Mouse (Mus musculus) lung, postnatal 36 days (tissue): ENCODE measurements around the gene Ccn6.
A peak's percentile ranks its signal among the peaks of the same experiment; 100 is the strongest.
"Not testable (repeated sequence)": the region's sequence is repeated elsewhere in the genome, so short reads cannot be mapped to it uniquely, and the experiment has no call there.

Experiments used
- DNase-seq: peaks from one replicate; pipeline ENCODE4 v3.0.0; 2022; ENCODE audit warnings: mixed read lengths

Ccn6 gene

DNA sequence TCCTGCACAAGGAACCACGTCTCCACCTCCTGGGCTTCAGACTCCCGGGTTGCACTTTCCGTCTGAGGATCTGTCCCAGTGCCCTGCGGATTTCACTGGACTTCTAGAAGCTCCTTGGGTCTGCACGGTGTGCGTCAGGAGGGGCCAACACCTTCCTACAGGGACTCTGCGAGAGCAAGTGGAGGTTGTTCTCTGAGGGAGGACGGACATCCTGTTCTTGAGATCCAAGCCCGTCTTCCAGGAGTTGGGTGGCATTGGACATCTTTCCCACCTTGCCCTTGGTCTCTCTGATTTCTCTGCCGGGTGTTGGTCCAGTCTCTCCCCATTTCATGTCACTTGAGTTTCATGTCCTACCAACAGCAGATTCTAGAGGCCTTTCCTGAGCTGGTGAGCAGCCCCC is at the start of gene Ccn6:
Ccn6 (minus strand) TSS at position 101 of the 400 bp plus-strand sequence.
- DNase-seq = no peak

DNA sequence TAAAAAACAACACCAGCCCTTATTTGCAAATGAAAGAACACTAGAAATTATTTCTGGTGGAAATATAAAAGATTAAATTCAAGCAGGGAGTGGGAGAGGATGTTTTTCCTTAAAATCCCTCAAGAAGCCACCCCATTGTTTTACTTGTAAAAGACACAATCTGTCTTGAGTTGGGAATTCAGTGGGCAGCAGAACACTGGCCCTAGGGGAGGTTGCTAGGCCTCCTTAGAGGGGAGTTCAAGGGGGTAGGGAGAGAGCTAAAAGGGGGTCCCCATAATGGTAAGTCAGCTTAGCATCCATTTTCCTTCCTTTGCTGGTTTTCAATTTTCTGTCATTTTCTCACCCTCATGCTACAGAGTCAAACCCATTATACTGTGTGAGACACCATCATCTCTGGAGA is 46.4 kb upstream of the Ccn6 start:
- DNase-seq = no peak

DNA sequence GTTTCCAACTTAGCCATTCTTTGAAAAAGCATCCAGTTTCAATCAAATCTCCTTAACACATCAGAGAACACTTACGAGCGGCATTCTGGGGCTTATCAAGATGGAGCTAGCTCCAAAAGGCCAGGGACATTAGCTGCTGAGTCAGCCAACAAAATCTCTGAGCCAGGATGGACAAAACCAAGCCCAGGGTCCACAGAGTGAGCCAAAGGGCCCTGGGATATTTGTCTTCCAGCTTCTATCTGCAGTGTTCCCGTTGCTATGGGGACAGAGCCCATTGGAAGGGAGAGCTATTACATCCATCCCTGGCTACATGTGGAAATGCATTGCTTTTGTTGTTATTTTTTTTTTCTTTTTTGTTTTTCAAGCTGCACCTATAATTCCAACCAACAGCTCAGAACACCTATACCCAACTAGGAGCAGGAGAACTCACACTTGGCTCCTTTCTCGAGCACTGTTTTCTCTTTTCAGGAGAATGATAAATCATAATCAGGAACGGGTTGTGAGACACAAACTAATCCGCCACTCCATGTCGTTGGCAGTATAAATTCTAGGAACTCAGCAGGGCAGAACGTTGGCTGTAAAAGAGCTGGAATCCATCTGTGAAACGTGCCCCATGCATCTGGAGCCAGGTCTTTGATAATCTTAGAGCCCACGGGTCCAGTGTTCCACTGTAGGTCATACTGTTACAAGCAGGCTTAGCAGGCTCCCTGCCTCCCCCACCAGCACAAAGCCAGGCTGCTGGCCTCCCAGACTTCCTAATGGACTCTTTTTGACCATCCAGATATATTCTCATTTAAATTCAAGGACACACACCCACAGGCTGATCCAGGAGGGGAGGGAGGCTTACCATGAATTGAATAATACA is 45.8 kb upstream of the Ccn6 start:
- peak; percentile 37 for DNase-seq

DNA sequence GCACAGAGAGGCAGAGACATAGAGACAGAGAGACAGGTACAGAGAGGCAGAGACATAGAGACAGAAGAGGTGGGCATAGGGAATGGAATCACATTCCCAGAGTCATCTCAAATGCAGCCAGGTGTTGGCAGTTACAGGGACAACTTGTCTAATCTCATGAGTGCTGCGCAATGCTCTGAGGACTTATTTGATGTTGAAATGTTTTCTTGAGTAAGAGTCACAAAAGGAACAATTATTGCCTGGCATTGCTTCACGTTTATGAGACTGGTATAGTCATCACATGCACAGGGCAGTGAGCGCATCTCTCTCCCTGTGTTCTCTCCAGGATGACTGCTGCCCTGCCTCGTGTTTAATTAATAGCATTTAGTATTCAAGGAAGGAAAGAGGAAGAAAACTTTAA is 45.1 kb upstream of the Ccn6 start:
- DNase-seq = peak; percentile 46

DNA sequence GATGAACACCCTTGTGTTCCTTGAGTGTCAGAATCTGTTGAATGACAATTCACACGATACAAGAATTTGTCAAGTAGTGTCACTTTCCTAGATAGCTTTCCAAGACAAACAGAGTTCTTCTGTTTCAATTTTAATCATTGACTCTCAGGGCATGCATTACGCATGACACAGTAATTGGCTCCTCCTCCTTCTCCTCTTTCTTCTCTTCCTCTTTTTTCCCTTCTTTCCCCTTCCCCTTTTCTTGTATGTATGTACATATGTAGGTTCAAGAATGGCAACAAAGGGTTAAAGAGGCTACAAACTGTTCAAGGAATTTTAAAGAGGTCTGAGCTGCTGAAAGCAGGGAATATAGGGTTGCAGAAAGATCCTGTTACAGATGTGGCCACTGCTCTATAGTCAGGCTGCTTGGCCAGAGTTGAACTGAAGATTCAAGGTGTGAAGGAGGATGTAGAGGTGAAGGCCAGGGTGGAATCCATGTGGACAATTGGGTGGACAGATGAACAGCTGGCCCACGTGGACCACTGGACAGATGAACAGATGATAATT is 43.8 kb upstream of the Ccn6 start:
- no peak for DNase-seq

GRCm38 (mm10) chr10:39202490-39202889 is 38.9 kb upstream of the Ccn6 start:
- DNase-seq = no peak

DNA sequence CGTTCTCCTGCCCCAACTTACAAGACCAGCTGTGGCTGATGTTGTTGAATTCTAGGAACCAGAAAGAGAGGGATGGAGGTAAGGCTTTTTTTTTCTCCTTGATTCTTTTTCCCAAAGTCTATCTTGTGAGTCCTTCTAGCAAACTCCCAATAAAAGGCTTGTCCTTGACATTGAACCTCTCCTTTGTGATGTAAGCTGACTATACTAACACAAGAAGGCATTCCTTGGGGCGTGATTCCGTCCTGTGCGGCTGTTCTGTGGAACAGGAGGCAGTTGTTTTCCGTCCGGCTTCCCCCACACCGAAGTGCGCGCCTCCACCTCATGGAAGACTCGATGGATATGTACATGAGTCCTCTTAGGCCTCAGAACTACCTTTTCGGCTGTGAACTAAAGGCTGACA is 34.6 kb upstream of the Ccn6 start:
- DNase-seq = not testable (repeated sequence)

- DNase-seq = peak; percentile 29
Observed at GRCm38 (mm10) chr10:39192673-39193072, 29.1 kb upstream of the Ccn6 start.

DNA sequence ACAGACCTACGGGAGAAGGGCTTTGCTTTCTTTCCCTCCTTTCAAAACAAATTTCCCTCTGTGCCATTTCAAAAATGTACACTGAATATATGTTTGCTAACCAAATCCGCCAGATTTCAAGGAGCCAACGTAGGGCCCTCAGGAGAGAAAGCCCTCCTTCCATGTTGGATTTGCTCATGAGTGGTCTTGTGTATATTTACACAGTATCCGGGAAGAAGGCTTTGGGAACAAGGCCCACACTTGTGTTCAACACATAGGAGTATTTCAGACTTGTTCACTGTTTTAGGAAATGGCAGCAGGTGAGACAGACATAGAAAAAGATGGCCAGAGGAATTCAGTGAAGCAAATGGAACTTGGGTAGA is 21.9 kb upstream of the Ccn6 start:
- DNase-seq = no peak

- no peak for DNase-seq
Observed at GRCm38 (mm10) chr10:39184864-39185544, 21.4 kb upstream of the Ccn6 start.

DNA sequence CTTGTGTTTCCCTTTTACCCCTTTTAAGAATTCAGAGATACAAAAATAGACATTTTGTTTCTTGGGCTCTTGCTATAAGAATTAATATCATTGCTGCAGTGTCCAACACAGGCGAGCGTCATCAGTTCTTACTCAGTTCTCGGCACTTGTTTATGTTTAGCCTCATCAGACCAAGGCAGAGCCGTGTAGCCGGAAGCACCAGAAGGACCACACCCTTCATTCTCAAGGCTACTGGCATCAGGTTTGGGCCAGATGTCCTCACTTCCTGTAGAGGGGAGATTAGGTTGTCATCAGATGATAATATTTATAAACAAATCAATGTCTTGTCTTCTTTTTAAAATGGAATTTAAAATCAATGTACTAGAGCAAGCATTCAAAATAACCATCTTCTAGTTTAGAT is 13.4 kb upstream of the Ccn6 start:
- peak; percentile 56 for DNase-seq

GRCm38 (mm10) chr10:39173077-39173476 is 9.5 kb upstream of the Ccn6 start:
- peak; percentile 68 for DNase-seq

GRCm38 (mm10) chr10:39172540-39172931 is 8.9 kb upstream of the Ccn6 start:
- DNase-seq = no peak

GRCm38 (mm10) chr10:39171603-39172539 is 8.3 kb upstream of the Ccn6 start:
- peak; percentile 96 for DNase-seq

DNA sequence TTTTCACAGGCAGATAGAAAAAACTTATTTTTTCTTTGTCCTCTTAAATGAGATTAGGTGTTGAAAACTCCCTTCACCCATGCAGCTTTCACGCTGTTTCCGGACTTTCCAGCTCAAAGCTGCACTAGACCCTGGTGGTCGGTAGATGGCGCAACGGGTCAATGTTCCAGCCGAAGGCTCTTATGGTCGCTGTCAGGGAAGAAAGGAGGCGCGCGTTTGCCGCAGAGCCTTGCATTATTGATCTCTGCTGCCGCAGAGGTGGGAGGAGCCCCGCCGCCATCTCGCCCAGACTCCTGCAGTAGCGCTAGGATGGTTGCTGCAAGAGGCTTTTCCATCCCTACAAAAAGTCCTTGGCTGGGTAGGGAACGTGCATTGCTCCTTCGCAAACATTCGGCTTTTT is 7.5 kb upstream of the Ccn6 start:
- peak; percentile 96 for DNase-seq

DNA sequence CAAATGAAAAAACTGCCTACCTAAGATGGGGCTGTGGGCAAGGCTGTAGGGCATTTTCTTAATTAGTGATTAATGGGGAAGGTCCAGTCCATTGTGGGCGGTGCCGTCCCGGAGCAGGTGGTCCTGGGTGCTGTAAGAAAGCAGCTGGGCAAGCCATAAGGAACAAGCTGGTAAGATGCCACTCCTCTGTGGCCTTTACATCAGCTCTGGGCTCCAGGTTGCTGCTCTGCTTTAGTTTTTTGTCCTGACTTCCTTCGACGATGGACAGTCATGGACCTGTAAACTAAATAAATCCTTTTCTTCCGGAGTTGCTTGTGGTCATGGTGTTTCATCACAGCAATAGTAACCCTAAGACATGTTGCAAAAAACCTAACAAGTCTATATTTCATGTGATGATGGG is 7.1 kb upstream of the Ccn6 start:
- DNase-seq = no peak

- peak; percentile 80 for DNase-seq
Observed at GRCm38 (mm10) chr10:39170181-39170580, 6.6 kb upstream of the Ccn6 start.

DNA sequence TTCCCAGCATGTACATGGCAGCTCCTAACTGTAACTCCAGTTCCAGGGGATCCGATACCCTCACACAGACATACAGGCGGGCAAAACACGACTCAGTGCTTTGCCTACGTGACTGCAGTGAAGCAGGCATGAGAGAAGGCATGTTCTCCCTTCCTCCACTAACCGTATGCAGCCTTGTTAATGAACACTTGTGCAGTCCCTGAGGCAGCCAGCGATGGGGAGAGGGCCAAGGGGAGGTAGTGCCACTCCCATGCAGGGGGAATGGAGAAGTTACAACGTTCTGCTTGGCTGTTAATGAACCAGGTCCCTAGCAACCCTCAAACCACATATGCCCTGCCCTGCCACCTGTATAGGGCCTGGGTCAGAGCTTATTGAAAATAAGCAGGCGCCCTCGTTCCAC is 6.0 kb upstream of the Ccn6 start:
- no peak for DNase-seq

DNA sequence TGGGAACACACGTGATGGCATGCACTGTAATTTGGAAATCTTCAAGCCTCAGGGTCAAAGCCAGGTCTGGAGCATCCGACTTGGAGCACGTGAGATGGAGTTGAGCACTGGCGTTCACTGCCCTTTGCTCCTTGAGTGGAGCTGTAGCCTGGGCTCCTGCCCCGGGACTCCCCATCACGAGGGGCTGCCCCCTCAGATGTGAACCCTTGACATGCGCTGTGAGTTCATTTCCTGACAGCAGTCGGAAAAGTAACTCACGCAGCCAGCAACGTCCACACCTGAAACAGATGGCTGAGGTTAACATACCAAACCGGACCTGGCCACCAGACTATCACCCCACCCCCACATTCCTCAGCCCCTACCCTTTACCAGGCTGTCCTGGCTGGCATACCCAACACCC is 4.0 kb upstream of the Ccn6 start:
- DNase-seq = no peak

DNA sequence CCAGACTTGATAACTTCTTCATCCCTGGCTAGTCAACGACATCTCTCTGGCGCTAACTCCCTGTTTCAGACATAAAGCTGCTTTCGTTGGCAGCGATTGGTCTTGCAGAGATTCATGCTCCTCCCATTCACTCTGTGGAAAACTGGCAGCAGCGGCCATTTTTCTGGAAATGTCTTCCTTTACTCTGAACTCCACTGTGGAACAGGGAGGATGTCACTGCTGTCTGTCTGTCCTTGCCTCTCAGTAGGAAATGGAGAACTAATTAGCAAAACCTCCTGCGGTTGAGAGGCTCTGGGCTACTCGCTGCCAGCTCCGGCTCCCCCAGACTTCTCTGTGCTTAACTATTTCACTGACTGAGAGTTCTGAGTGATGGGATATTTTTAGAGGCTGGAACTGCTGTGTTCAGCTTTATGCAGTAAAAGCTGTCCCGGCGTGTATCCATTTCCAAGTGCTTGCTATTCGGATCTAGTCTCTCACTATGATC is 2.1 kb upstream of the Ccn6 start:
- peak; percentile 39 for DNase-seq

DNA sequence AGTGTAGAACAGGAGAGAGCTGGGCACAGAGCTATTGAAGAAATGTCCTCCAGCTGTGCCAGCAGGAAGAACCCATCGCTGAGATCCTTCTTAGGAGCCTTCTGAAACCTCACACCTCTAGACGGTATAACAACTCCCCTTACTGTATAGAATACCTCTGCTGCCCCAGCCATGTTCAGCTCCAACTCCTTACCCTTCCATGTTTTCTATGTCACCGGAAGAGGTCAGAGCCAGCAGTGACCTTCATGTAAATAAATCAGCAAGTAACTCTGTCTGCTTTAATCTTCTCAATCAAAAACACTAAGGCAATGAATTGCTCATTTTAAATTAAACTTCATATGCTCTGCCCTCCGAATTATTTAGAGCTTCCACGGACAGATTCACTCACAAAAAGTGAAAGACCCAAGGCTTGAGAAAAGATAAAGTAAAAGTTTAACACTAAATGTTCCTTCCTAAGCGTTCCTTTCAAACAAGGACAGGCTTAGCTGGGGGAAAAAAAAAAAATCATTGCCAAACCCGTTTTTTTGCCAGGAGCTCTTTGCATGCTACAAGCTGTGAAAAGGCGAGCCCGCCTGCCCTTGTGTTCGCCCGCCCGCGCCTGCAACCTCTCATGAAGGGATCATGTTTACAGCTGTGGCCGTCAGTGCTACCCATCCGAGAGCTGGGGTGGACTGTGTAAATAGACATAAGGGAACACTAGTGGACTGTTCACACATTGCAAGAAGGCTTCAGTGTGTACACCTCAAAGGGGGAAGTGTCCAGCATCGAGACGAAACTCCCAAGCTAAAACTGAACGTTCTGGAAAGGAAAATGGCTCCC is 719 bp downstream of the Ccn6 start:
- DNase-seq = no peak

- no peak for DNase-seq
Observed at GRCm38 (mm10) chr10:39161406-39161805, 2.2 kb downstream of the Ccn6 start.
